Mouse (Mus musculus) embryonic facial prominence, embryonic 14.5 days (tissue): ENCODE data around the gene Usb1. TPM values are rescaled to one million over a fixed set of nuclear protein-coding genes. Genes with fewer than 3 reads are reported as not detected.

ENCODE experiments used
- ATAC-seq: fragments of 200-750 bp; cut with Nextera tagmentation; 2 replicates; pipeline ENCODE4 v1.8.0; 2017; ENCODE audit warnings: low read depth, moderate number of reproducible peaks, moderate TSS enrichment
- DNase-seq: peaks from one replicate; pipeline ENCODE4 v3.0.0-alpha.2; 2015; ENCODE audit warnings: low spot score
- H3K27ac ChIP-seq: fragments of 300-500 bp; sonication (generic); replicated peaks from 2 replicates; pipeline ENCODE4 v1.5.1; 2014; ENCODE audit warnings: low read depth, mild to moderate bottlenecking, low read length, moderate library complexity
- H3K27me3 ChIP-seq: fragments of 300-500 bp; sonication (generic); replicated peaks from 2 replicates; pipeline ENCODE4 v1.6.1; 2014; ENCODE audit warnings: low read length; ENCODE audit not compliant: control insufficient read depth, insufficient read depth
- H3K36me3 ChIP-seq: fragments of 300-500 bp; sonication (generic); 2 replicates; pipeline ENCODE4 v1.6.1; 2014; ENCODE audit warnings: low read length, mixed read lengths; ENCODE audit not compliant: control insufficient read depth, insufficient read depth
- H3K4me1 ChIP-seq: fragments of 300-500 bp; sonication (generic); 2 replicates; pipeline ENCODE4 v1.6.1; 2014; ENCODE audit warnings: antibody characterized with exemption, low read length; ENCODE audit not compliant: control insufficient read depth, insufficient read depth
- H3K4me2 ChIP-seq: fragments of 300-500 bp; sonication (generic); 2 replicates; pipeline ENCODE4 v1.6.1; 2014; ENCODE audit warnings: low read depth, mild to moderate bottlenecking, low read length, moderate library complexity, mixed read lengths
- H3K4me3 ChIP-seq: fragments of 300-500 bp; sonication (generic); 2 replicates; pipeline ENCODE4 v1.5.1; 2014; ENCODE audit warnings: low read depth, mild to moderate bottlenecking, low read length
- H3K9ac ChIP-seq: fragments of 300-500 bp; sonication (generic); 2 replicates; pipeline ENCODE4 v1.6.1; 2014; ENCODE audit warnings: low read depth, mild to moderate bottlenecking, low read length, moderate library complexity, mixed read lengths
- H3K9me3 ChIP-seq: fragments of 300-500 bp; sonication (generic); 2 replicates; pipeline ENCODE4 v1.6.1; 2016; ENCODE audit warnings: low read length; ENCODE audit not compliant: control insufficient read depth
- WGBS: fragments of 180-500 bp; shearing (Covaris S2); extraction: QIAGEN DNeasy Blood & Tissue Kit; methylation state at CpG from one replicate; pipeline ENCODE4 v1.1.7; 2014; 5-methylcytosine and 5-hydroxymethylcytosine counted together
- polyA plus RNA-seq: library from polyadenylated mRNA; unstranded; fragments of >200 nt; fragmentation: Nextera tagmentation; extraction: Ambion mirVana; gene quantifications from 2 replicates; pipeline ENCODE4 v1.2.1, GENCODE M21; 2014

Gene Usb1
- polyA plus RNA-seq, 1 experiment from 2014 or later, result 36.3 TPM

DNA sequence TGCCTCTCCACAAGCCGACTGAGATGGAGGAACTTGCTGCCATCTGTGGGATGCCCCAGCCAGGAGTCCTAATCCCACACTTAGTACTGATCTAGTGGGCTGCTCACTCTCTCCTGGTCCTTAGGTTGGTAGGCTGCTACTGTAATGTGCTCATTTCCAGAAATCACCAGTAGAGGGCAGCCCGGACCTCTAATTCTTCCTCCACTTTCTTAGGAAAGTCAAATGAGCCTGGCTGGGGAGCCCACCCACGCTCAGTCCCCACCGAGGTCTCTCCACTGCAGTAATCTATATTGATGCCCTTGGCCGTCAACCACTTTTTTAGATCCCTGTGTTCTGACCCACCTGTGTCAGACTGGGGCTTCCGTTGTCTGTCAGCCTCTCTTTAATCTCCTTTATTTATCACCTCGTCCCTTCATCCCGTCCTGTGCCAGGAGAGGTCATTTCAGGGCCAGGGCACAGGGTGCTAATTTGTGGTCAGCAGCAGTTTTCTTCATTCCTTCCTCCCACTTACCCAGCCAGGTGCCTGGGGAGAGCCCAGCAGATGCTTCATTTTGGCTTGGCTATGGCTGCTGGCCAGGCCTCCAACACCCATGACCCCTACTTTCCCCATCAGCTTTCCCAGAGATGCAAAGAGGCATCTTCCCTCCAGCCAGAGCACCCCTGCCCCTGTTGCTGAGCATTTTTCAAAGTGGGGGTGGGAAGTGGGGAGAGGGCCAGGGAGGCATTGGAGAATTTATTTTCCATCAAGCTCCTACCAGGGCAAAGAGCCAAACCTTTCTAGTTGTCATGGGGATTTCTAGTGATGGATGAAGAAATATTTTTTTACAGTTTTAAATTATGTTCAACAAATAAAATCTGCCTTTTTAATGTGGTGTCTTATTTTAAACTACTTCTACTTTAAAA lies 14.8 kb downstream of the Usb1 start:
- Histone ChIP-seq H3K4me3 (no peak overlapping the region), H3K27me3 (peaks cover 7% of the 10 kb centered on the region), H3K9ac (no peak overlapping the region), H3K4me2 (no peak overlapping the region), H3K27ac (no peak overlapping the region), H3K4me1 (peaks cover 11% of the 10 kb centered on the region), H3K9me3 (no peaks in the 10 kb centered on the region), H3K36me3 (peaks cover 32% of the 10 kb centered on the region)
- peak; percentile 9; the same call in 1 of the 2 replicates for ATAC-seq
- DNase-seq, result peak; percentile 85
- 36% methylated on average over 8 of the region's 8 CpGs for WGBS

DNA sequence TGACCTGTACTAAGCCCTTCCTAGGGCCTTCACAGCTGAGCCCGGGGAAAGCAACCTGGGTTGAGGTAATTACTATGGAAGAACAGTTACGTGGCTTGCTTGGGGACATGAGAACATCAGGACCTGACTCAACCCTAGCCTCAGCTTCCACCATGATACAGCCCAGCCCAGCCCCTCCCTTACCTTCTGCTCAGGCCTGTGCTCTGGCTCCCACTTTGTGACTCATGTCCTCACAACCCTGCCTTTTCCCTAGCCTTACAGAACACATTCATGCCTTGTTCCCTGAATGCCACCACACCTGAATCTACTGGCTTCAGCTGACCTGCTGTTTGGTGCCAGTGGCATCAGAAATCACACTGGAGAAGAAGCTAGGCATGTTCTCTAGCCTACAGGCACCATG lies 16.3 kb downstream of the Usb1 start:
- Histone ChIP-seq H3K36me3 (peaks cover 23% of the 10 kb centered on the region), H3K4me1 (peaks cover 11% of the 10 kb centered on the region), H3K27ac (no peak overlapping the region), H3K27me3 (peaks cover 7% of the 10 kb centered on the region), H3K9me3 (no peaks in the 10 kb centered on the region), H3K4me2 (peak overlapping the region; percentile 28; the same call in 1 of the 2 replicates), H3K9ac (0 out of 2 replicates have a peak overlapping the region, but pooled peaks have one; percentile 22), H3K4me3 (no peak overlapping the region)
- ATAC-seq (no peak), DNase-seq (no peak)
- WGBS, result 91% methylated on average over 2 of the region's 2 CpGs

DNA sequence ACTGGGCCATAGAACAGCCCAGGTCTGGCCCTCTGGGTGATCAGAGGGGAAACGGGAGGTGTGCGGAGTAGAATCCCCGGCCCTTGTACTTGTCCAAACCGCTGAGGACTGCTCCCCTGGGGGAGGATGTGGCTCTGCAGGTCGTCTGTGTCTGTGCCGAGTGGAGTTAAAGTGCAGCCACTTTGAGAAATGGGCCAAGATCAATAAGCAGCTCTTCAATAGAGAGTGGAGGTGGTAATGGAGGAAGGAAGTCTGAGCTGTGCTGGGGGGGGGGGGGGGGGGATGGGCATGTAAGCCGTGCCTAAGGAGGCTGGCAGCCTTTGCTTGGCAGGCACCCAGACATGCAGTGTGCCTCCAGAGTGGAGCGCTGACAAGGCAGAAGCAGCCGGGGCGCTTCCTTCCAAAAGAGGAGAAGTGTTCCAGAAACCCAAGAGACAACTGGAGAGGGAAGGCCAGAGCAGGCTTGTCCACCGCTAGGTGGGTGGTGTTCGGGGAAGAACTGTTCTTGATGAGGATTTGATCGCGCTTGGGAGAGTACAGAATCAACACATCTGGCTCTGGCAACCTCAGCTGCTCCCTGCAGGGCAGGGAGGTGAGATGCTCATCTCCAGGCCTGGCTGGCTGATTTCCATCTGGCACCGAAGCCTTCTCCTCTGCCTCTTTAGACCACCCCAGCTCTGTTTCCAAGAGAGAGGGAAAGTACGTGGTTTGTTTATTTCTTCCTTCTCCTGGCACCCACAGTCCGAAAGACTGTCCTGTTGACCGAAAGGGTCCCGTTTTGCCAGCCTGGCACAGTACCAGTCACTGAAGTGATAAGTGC lies 16.9 kb downstream of the Usb1 start:
- DNase-seq, result peak; percentile 82
- peaks cover 16% of the 10 kb centered on the region for H3K36me3 ChIP-seq
- H3K27me3 ChIP-seq, result peaks cover 10% of the 10 kb centered on the region
- no peak overlapping the region; the same call in 1 of the 2 replicates for H3K27ac ChIP-seq
- no peak for ATAC-seq
- H3K9ac ChIP-seq, result 0 out of 2 replicates have a peak overlapping the region, but pooled peaks have one; percentile 10
- no peaks in the 10 kb centered on the region for H3K9me3 ChIP-seq
- WGBS, result 38% methylated on average over 19 of the region's 19 CpGs
- H3K4me3 ChIP-seq, result no peak overlapping the region
- H3K4me1 ChIP-seq, result peaks cover 11% of the 10 kb centered on the region
- peak overlapping the region; percentile 28; the same call in 1 of the 2 replicates for H3K4me2 ChIP-seq

DNA sequence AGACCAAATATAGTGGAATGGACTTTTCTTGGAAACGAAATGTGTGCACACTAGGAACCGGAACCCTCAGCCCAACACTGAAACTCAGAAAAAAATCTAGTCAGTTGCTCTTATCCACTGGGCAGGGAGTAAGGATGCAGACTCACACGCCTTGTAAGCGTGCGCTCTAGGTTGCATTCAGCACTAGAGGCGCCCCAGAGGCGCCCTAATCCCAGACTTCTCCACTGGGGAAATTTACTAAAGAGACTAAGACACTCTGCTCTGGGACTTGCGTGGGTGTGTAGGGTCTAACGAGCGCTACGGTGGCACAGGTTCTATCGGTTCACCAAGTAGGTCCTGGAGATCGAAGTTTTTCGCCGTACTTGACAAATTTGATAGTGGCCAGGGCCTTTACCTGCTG lies 19.4 kb downstream of the Usb1 start:
- peaks cover 14% of the 10 kb centered on the region for H3K27me3 ChIP-seq
- no peak for ATAC-seq
- peak overlapping the region; percentile 99 for H3K4me2 ChIP-seq
- no peak overlapping the region for H3K27ac ChIP-seq
- H3K4me3 ChIP-seq, result peak overlapping the region; percentile 75
- no peaks in the 10 kb centered on the region for H3K9me3 ChIP-seq
- no peak overlapping the region for H3K9ac ChIP-seq
- H3K36me3 ChIP-seq, result no peaks in the 10 kb centered on the region; the same call in 1 of the 2 replicates
- 3% methylated on average over 15 of the region's 15 CpGs for WGBS
- peaks cover 11% of the 10 kb centered on the region for H3K4me1 ChIP-seq
- peak; percentile 68 for DNase-seq

DNA sequence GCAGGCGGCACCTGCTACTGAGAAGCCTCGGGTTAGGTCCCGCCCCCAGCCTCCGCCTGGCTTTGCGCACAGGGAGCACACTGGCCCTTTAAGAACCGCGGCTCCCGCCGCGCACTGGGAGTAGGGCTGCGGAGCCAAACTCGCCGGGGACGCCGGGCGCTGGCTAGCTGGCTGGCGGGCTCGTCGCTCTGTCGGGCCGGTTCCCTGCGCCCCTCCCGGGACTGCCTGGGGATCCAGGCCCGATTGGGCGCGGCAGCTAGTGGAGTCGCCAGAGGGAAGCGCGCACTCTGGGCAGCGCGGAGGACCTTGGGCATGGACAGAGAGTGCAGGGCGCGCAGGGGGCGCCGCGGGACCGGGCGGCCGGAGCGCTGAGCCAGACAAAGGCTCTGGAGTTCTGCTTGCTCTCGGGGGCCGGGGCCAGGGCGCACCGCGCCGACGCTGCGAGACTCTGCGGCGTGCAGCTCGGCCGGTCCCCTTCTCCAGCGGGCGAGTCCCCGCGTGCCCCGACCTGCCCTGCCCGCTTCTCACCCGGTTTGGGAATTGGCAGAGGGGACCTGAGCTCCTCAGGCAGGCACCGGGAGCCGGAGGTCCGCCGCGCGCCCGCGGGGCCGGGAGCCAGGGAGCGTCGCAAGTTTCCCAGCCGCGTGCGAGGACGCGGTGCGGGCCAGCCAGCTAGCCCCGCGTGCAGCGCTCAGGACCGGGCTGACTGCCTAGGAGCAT lies 20.2 kb downstream of the Usb1 start, which contains the start of gene Mmp15:
Gene Mmp15 (plus strand): TSS at position 118 of the 720 bp plus-strand sequence.
- Histone ChIP-seq H3K27ac (peak within 1 kb of the TSS; percentile 58; the same call in 1 of the 2 replicates), H3K27me3 (peaks cover 14% of the 10 kb centered on the region), H3K4me3 (peak within 1 kb of the TSS; percentile 75), H3K4me1 (peaks cover 11% of the 10 kb centered on the region), H3K36me3 (no peaks in the 10 kb centered on the region), H3K9ac (peak within 1 kb of the TSS; percentile 76), H3K4me2 (peak within 1 kb of the TSS; percentile 99), H3K9me3 (no peaks in the 10 kb centered on the region)
- ATAC-seq (peak; percentile 83), DNase-seq (peak; percentile 83)
- WGBS, result 0% methylated on average over 10 of the region's 80 CpGs

DNA sequence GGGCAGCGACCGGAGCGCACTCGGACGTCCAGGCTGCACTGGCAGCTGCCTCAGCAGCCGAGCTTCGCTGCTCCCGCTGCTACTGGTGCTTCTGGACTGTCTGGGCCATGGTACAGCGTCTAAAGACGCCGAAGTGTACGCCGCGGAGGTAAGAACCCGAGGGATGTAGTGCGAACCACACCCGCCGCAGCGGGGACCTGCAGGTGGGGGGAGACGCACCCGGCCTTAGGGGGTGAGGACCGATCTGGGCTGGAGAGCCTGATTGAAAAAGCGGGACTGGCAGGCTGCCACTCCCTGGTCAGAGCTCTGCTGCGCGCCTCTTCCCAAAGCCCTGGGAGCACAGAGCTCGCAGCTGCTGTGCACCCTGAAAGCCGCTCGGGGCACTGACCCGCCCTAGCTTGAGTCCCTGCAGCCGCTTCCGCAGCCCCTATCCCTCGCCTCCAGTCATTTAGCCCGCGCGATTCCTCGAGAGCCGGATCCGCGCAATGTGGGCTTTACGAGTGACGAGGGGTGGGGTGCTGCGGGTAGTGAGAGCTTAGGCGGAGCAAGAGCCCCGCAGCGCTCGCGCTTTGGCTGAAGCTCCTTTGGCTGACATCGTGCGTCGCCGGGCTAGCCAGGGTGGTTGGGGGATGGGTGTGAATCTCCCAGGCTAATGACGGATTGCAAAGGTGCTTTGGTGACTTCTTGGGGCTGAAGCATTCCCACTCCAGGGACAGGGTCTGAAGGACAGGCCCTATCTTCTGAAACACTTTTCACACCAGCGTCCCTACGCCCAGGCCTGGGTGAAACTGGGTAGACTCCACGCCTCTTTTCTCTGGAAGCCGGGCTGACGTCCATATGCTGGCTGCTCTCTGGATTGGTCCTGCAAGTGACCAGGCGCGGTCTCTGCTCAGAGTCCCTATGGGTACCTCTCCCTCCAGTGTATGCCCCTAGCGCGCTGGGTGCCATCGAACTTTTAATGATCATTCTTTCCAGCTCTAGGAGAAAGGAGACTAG lies 21.1 kb downstream of the Usb1 start:
- WGBS, result 3% methylated on average over 55 of the region's 62 CpGs
- Histone ChIP-seq H3K27me3 (peaks cover 14% of the 10 kb centered on the region), H3K36me3 (no peaks in the 10 kb centered on the region), H3K4me1 (peaks cover 11% of the 10 kb centered on the region), H3K27ac (no peak overlapping the region), H3K9me3 (no peaks in the 10 kb centered on the region), H3K9ac (peak overlapping the region; percentile 76), H3K4me3 (peak overlapping the region; percentile 75), H3K4me2 (peak overlapping the region; percentile 99)
- DNase-seq, result peak; percentile 68
- peak; percentile 48 for ATAC-seq

DNA sequence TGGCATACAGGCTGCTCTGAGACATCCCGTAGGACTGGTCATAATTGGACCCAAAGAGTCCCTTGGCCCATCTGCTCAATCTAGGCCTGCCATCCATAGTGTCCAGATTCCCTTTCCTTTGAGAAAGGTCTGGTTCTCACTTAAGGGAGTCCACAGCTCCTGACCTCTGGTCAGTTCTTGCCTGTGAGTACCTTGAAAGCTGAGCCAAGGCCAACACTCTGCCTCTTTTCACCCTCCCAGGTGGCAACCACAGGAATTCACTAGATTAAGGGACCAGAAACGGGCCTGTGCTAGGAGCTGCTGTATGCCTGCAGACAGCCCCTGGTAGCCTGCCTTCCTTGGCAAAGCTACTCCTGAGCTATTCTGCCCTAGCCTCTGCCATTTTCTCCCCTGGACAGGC lies 22.5 kb downstream of the Usb1 start:
- no peak for DNase-seq
- WGBS, result 88% methylated on average over 2 of the region's 2 CpGs
- ATAC-seq, result no peak
- H3K4me3 ChIP-seq, result no peak overlapping the region
- H3K9ac ChIP-seq, result no peak overlapping the region
- no peaks in the 10 kb centered on the region for H3K9me3 ChIP-seq
- H3K27ac ChIP-seq, result no peak overlapping the region
- H3K36me3 ChIP-seq, result no peaks in the 10 kb centered on the region
- no peak overlapping the region for H3K4me2 ChIP-seq
- no peaks in the 10 kb centered on the region; the same call in 1 of the 2 replicates for H3K4me1 ChIP-seq
- H3K27me3 ChIP-seq, result peaks cover 14% of the 10 kb centered on the region
